Mouse (Mus musculus): ENCODE measurements around the gene Ccdc190. TPM values are rescaled to one million over a fixed set of nuclear protein-coding genes. Genes with fewer than 3 reads are reported as not detected.

Gene Ccdc190
- 10 to 100 TPM; 23.9 to 25.8 TPM for total RNA-seq (2021)
- long read RNA-seq, experiment 1, partial matches to known transcripts = 0 of 1 reads
- long read RNA-seq, experiment 1, other reads (novel, unspliced or antisense) = 0 of 1 reads
- long read RNA-seq, experiment 2, partial matches to known transcripts = 1 of 3 reads
- long read RNA-seq, experiment 2, other reads (novel, unspliced or antisense) = 2 of 3 reads

DNA sequence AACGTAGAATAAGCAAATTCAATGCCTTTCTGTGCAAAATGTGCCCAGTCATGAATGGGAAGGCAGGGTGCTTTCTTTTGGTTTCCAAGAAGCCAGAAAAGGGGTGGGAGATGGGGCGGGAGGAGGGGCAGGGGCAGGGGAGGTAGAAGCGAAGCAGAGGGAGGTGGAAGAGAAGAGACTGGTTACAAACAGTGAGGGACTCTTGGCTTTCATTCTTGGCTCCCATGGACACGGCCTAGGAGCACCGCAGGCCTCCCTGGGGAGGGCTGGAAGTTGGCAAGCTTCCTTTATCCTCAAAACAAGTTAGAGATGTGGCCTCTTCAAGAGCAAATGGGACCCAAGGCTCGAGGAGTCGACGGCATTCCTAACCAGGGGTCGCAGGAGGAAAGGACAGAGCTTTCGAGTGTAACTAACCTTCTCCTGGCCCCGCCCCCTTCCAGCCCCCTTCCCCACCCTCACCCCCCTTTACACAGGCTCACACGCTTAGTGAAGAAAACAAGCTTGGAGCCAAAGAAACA, at the start of gene Ccdc190:
Gene Ccdc190, plus strand, starts transcription at position 195 of the 518 bp plus-strand sequence.
- peak within 1 kb of the TSS; percentile 82 for H3K27ac ChIP-seq
- peak within 1 kb of the TSS; percentile 48 for H3K4me3 ChIP-seq
- DNase-seq (ENCODE audit: low spot score in 2 of 2) = peak in 1 of 2 experiments; percentile 47
- TF ChIP-seq CTCF (conservative IDR thresholded peaks at IDR 0.05) = no peak

DNA sequence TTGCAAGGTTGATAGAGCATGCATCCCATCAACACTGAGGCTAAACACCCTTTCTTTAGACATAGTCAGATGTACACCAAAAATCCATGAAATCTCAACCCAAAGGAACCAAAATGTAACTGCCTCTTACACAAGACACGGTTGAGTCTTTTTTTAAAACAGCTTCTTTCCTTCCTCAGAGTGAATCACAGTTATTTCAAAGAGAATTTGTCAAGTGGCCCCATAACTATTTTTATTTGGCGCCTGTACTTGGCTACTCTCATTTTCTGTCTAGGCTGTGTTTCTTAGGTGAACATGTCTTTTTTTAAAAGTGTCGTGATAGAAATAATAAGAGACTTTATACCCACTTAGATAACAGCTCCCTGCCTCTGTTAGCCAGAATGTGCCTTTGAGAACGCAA, 49.4 kb upstream of the Ccdc190 start:
- no peak for DNase-seq (ENCODE audit: low spot score in 2 of 2)
- no peak overlapping the region for H3K4me3 ChIP-seq
- no peak for TF ChIP-seq CTCF (conservative IDR thresholded peaks at IDR 0.05)
- H3K27ac ChIP-seq = no peak overlapping the region

DNA sequence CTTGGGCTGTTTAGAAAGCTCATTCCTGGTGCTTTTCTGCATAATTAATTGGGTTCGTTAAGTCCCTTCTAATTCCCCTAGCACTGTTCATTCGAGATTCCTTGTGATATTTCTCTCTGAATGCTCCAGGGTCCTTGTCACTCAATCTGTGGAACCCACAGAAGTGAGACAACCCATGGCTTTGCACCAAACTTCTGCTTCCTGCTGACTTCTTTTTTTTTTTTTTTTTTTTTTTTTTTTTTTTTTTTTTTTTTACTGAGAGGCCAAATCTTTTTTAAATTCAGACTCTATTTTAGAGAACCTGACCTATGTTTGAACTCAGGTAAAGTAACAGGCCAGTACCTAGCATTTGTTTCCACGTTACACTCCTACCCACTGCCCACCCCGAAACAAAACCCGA, 48.3 kb upstream of the Ccdc190 start:
- Histone ChIP-seq H3K27ac (no peak overlapping the region), H3K4me3 (no peak overlapping the region)
- no peak for DNase-seq (ENCODE audit: low spot score in 2 of 2)
- TF ChIP-seq CTCF (conservative IDR thresholded peaks at IDR 0.05) = no peak

DNA sequence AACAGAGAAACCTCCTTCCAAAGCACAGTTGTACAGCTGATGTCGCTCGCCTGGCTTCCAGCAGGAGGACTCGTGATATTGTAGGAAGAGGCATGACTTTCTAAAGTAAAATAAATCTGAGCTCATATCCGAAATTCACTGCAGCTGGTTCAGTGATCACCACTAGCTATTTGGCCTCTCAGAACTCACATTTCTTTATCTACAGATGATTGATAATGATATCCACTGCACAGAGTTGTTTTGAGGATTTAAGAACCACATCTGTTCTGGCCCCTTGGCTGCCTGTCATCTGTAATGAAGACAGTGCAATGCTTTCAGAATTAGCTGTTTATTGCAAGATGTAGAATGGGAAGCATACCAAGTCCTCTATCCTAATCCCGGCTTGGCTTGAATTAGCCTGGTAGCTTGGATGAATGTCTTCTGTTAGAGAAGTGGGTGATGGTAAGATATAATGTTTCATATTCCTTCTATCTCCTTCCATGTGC, 45.3 kb upstream of the Ccdc190 start:
- TF ChIP-seq CTCF (conservative IDR thresholded peaks at IDR 0.05) = peak; percentile 51
- DNase-seq (ENCODE audit: low spot score in 2 of 2) = peak in 1 of 2 experiments; percentile 44
- no peak overlapping the region for H3K4me3 ChIP-seq
- H3K27ac ChIP-seq = peak overlapping the region; percentile 19; the same call in 1 of the 2 replicates

DNA sequence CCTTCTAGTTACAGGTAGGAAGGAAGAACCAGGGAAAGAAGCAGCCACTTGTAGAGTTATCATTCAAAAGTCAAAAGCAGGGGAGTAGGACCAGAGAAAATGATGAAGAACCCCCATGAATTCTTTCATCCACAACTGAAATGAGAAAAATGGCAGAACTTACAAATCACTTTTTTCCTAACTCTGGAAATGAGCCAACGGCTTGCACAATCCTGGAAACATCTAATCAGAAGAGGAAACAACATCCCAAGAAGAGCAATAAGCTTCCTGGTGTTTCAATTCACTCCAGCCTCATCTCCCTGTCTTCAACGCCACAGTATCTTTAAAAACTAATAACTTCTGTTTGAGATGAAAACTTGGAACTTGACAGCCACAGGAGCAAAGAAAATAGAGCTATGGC, 39.2 kb upstream of the Ccdc190 start:
- DNase-seq (ENCODE audit: low spot score in 2 of 2) = no peak

DNA sequence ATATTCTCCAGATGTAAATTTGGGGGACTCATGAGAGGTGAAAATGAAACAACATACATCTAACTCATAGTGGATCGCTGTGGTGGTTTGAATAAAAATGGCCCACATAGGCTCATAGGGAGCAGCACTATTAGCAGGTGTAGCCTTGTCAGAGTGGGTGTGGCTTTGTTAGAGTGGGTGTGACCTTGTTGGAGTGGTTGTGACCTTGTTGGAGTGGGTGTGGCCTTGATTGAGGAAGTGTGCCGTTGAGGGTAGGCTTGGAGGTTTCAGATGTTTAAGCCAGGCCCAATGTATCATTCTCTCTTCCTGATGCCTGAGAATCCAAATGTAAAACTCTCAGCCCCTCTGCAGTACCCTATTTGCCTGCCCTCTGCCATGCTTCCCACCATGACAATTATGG, 34.5 kb upstream of the Ccdc190 start:
- H3K27ac ChIP-seq = no peak overlapping the region
- no peak for TF ChIP-seq CTCF (conservative IDR thresholded peaks at IDR 0.05)
- no peak overlapping the region for H3K4me3 ChIP-seq
- no peak for DNase-seq (ENCODE audit: low spot score in 2 of 2)

More for the DNA sequence above, 39.2 kb upstream of the Ccdc190 start:
- Histone ChIP-seq H3K4me3 (no peak overlapping the region), H3K27ac (no peak overlapping the region)
- TF ChIP-seq CTCF (conservative IDR thresholded peaks at IDR 0.05) = no peak

DNA sequence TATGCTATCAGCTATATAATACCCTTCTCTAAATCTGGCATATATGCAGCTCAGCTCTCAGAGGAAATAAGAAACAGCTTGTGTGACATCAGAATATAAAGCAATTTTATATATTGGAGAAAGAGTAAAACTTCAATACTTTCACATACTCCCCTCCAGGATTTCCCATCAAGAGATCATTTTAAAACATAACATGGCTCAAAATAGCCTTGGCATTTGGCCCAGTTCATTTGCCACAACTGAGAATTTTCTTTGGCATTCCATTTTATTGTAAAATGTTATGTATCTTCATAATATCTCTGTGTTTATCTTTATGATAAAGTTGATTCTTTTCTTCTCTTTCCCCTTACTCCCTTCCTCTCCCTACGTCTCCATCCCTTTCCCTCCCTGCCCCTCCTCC, 32.8 kb upstream of the Ccdc190 start:
- TF ChIP-seq CTCF (conservative IDR thresholded peaks at IDR 0.05) = no peak
- peak overlapping the region; percentile 33; the same call in 1 of the 2 replicates for H3K27ac ChIP-seq
- DNase-seq (ENCODE audit: low spot score in 2 of 2) = no peak
- no peak overlapping the region for H3K4me3 ChIP-seq

DNA sequence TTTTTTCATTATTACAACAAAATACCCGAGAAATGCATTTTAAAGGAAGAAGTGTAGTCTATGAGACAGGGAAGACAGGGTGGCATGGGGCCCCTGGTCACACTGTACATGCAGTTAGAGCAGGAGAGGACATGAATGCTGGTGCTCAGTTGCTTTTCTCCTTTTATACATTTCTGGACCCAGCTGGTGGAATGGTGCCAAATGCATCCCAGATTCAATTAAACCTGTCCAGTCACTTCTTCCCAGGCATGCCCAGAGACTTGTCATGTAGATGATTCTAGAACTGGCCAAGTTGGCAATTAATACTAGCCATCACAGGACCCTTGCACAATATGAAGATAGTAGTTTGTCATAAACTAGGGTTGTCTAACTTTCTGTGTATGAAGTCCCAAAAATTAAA, 30.5 kb upstream of the Ccdc190 start:
- no peak for DNase-seq (ENCODE audit: low spot score in 2 of 2)
- Histone ChIP-seq H3K4me3 (no peak overlapping the region), H3K27ac (no peak overlapping the region)
- TF ChIP-seq CTCF (conservative IDR thresholded peaks at IDR 0.05) = no peak

DNA sequence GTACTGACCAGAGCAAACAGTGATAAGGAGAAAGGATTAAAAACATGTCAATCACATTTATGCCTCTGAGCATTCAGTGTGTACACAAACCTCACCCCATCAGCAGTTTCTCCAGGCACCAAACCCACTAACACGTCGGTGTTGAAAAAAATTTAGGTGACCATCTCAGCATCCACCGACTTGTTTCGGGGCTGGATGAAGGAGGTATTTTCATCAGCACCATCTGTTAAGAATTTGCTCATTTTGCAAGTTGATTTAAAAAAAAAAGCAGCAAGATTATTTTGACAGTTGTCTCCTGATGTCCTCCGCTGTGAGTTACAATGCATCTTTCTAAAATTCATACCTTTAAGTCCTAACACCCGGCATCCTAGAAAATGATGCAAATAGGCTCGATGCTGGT, 29.8 kb upstream of the Ccdc190 start:
- Histone ChIP-seq H3K27ac (no peak overlapping the region), H3K4me3 (no peak overlapping the region)
- no peak for TF ChIP-seq CTCF (conservative IDR thresholded peaks at IDR 0.05)
- no peak for DNase-seq (ENCODE audit: low spot score in 2 of 2)

DNA sequence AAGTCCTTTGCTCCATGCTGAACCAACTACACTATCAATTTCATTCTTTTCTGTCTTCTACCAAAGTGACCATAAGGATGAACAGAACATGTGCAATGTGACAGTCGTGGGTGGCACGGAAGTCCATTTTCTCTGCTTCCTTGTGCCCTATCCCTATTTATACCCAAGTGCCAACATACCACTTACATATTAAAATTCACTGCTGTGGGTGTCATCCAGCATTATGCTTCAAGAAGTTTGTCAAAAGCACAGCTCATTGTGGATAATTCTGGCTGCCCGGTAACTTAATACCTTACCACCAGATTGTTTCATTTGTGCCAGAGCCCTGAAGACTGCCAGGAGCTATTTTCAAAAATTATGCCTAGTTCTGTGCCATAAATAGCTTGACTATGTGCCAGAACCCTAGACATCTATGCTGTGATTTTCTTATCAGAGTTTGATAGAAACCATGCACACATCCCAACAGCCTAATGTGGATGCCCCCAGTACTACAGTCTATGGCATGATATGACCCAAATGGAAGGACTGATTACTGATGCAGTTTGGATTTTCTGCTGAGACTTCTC, 27.6 kb upstream of the Ccdc190 start:
- H3K4me3 ChIP-seq = no peak overlapping the region
- H3K27ac ChIP-seq = no peak overlapping the region
- DNase-seq (ENCODE audit: low spot score in 2 of 2) = no peak
- TF ChIP-seq CTCF (conservative IDR thresholded peaks at IDR 0.05) = no peak

DNA sequence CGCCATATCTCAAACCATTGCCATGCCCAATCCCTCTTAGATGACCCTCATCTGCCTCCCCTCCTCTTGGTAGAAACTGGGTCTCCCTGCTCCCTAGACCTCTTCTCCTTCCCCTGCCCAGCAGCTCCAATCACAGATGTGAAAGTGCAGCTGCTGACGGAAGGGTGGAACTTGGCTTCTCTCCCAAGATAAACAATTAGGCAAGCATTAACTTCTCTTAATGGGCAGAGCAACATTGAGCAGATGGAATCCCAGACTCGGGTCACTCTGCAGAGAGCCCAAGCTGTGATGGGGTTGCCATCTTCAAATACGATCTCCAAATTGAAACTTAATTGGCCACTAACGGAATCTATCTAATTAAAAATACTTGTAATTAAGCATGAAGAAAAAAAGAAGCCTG, 19.3 kb upstream of the Ccdc190 start:
- TF ChIP-seq CTCF (conservative IDR thresholded peaks at IDR 0.05) = no peak
- no peak overlapping the region for H3K4me3 ChIP-seq
- H3K27ac ChIP-seq = no peak overlapping the region
- DNase-seq (ENCODE audit: low spot score in 2 of 2) = no peak

DNA sequence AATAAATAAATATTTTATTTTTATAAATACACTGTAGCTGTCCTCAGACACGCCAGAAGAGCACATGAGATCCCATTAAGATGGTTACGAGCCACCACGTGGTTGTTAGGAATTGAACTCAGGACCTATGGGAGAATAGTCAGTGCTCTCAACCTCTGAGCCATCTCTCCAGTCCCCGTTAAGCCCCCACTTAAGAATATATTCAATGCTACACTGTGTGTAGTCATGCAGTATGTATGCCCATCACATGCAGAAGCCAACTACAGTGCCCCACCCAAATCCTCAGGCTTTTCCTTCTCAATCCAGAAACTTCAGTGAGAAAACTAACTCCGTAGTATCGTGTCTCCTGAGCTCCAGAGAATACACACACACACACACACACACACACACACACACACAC, 18.8 kb upstream of the Ccdc190 start:
- Histone ChIP-seq H3K4me3 (no peak overlapping the region), H3K27ac (no peak overlapping the region)
- no peak for DNase-seq (ENCODE audit: low spot score in 2 of 2)
- TF ChIP-seq CTCF (conservative IDR thresholded peaks at IDR 0.05) = no peak

DNA sequence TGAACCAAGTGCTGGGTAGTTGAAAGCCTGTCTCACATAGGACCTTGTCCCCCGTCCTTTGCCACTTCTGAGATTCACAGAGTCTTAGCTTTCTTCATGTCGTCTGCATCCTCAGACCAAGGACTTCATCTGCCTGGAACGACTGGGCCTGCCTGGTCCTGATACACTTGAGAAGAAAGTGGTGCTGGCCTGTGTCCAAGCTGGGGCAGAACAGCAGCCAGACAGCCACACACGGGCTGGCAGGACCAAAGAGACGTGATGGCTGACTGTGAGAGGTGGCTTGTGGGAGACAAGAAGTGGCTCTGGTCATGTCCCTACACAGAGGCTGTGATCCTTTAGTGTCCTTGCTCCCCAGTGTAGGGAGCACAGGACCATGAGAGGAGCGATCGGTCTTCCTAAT, 17.7 kb upstream of the Ccdc190 start:
- no peak for TF ChIP-seq CTCF (conservative IDR thresholded peaks at IDR 0.05)
- no peak for DNase-seq (ENCODE audit: low spot score in 2 of 2)
- H3K4me3 ChIP-seq = no peak overlapping the region
- no peak overlapping the region for H3K27ac ChIP-seq

DNA sequence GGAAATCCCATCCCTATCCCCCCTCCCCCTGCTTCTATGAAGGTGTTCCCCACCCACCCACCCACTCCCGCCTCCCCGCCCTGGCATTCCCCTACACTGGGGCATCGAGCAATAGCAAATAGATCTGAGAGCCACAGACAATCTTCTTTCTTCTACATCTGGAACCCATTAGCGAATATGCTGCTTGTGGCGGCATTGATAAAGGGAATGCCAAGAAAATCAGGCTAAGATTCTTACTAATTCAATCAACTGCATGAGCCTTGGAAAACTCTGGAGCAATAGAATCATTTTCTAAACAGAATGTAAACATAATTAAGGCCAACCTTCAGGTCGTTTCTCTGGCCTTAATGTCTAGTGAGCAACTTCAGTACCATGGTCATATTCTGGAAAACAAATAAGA, 16.9 kb upstream of the Ccdc190 start:
- no peak for TF ChIP-seq CTCF (conservative IDR thresholded peaks at IDR 0.05)
- Histone ChIP-seq H3K4me3 (no peak overlapping the region), H3K27ac (no peak overlapping the region)
- DNase-seq (ENCODE audit: low spot score in 2 of 2) = no peak

Data from layer of hippocampus, adult 2 months (tissue).